Mouse (Mus musculus): Measurements from ENCODE around the gene Gsta3.
A peak's percentile ranks its signal among the peaks of the same experiment; 100 is the strongest.
"Not testable (repeated sequence)": the region's sequence is repeated elsewhere in the genome, so short reads cannot be mapped to it uniquely, and the experiment has no call there.

The Gsta3 gene

DNA sequence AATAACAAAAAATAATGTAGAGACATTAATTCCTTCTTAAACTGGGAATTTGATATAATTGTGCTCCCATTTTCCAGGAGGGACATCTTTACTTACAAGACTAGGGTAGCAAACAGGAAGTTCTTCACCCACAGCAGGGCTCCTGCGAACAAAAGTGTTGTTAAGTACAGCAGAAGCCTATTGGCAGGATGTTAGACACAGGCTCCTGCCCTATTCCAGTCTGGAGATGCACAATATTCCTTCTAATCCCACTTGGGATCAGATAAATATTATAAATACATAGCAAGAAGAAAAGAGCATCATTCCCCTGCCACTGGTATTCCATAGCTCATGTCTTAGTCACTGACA is 12.9 kb downstream of the Gsta3 start:
- no peak for DNase-seq (ENCODE audit: low read depth, low spot score)

DNA sequence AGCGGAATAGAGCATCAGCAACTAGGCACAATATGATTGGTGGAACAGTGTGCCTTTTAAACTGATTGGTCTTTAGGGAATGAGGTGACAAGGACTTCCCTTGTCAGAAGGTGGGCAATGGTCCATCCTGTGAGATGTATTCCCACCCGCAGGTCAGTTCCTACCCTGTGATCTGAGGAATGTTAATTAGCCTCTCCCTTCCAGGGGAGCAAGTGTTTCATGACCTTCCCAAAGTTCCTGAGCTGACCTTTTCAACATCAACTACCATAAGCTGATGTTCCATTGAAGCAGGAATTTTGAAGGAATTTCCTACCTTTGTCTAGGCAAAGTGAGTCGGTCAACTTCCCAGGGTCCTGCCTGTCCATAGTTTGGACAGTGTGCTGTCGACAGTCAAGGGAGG is 13.5 kb downstream of the Gsta3 start:
- DNase-seq (ENCODE audit: low read depth, low spot score), result no peak

DNA sequence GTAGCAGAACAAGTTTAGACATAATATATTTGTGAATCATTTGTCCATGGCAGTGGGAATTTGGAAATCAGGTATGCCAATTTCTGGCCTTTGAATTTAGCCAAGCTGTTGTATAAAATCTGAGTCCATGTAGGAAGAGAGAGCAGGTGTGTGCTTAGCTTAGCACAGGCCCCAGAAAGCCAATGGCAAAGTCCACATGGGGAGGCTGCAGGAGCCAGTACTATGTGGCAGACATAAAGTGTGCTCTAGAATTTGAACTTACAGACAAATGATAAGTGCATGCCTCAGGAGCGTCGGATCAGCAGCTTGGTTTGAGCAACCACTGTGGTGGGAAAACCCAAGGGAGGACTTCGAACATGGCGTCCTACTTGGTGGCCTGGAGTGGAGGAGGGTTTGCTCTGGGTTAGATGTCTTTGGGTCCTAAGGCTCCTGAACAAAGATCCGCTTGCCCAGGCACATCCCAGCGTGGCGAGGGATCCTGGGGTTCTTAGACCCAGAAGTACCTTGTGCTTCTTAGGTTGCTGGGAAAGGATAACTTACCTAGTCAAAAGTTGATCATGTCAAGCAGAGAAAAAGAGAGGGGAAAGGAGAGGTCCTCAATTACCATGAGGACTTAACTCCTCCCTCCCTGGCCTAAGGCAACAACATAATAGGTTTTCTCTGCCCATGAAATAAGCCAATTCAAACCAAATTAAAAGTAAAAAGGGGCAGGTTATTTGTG is 15.4 kb downstream of the Gsta3 start:
- DNase-seq (ENCODE audit: low read depth, low spot score), result no peak

DNA sequence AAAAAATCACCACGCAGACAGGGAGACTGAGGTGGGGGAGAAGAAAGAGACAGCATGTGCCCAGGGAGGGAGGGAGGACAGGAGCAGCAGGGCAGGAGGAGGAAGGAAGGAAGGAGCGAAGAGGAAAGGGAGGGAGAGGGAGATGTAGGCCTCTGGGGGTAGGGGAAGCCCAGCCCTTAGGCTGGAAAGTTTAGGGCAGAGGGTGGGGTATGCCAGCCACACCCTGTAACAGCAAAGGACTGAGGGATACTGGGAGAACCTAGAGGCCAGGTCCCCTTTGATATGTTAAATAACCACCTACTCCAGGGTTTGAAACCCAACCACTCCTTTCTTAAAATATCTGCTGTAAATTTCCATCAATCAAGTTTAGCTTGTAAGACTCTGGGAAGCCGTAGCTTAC is 16.0 kb downstream of the Gsta3 start:
- no peak for DNase-seq (ENCODE audit: low read depth, low spot score)

DNA sequence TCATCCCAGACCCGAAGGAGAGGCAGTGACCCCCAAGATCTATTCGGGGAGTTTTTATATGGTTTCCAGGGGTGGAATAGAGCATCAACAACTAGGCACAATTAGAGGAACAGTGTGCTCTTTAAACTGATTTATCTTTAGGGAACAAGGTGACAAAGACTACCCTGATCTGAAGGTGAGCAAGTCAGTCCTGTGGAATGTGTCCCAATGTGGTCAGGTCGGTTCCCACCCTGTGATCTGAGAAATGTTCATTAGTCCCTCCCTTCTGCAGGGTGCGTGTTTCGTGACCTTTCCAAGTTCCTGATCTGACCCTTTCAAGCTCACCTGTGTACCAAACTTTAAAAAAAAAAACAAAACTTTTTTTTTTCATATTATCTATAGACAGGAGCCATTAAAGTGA is 16.5 kb downstream of the Gsta3 start:
- DNase-seq (ENCODE audit: low read depth, low spot score), result no peak

DNA sequence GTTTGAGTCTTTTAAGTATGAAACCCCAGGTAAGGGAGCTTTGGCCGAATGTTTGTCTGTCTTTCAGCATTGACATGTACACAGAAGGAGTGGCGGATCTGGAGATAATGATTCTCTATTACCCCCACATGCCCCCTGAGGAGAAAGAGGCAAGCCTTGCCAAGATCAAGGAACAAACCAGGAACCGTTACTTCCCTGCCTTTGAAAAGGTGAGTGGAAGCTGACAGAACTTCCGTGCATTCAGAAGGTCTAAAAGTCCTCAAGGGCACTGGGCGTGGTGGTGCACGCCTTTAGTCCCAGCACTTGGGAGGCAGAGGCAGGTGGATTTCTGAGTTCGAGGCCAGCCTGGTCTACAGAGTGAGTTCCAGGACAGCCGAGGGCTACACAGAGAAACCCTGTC is 19.6 kb downstream of the Gsta3 start:
- not testable (repeated sequence) for DNase-seq (ENCODE audit: low read depth, low spot score)

DNA sequence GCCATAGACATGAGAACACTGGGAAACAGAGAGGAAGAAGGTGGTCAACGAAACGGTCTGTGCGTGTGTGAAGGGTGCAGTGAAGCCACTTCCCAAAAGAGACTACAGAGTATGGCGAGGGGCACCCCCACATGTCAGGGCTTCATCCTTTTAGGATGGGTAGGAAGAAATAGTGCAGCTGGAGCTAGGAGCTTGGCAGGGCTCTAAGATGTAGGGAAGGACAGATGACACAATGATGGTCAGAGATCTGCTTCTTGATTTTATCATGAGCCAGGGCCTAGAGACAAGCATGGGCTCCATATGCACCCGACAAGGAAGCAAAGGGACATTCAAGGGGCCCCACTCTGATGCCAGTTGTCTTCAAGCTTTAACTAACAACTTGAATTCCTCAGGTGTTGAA is 22.0 kb downstream of the Gsta3 start:
- DNase-seq (ENCODE audit: low read depth, low spot score), result no peak

DNA sequence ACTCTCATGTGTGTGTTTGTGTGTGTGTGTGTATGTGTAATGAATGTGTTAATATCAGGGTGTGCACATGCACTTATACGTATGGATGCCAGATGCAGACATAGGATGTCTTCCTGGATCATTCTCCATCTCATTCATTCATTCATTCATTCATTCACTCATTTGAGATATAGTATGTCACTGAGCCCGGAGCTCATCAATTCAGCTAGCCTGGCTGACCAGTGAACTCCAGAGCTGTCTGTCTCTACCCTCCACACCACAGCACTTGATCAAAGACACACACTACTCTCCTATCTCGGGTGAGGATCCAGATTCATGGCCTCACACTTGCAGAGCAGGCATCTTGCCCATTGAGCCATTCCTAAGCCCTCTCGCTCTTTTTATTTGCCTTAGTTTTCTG is 23.6 kb downstream of the Gsta3 start:
- no peak for DNase-seq (ENCODE audit: low read depth, low spot score)

DNA sequence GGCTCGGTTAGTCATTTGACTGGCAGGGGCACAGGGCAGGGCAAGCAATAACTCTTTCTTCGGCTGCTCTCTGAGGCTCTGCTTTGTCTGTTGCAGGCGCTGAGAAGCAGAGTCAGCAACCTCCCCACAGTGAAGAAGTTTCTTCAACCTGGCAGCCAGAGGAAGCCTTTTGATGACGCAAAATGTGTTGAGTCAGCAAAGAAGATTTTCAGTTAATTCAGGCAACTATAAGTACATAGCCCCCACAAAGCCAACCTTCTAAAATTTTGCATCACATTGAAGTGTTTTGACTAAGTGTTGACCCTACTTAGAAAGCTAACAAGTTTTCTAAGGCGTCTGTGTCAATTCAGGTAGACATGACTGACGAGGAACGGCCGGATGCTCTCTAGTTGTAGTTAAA is 24.4 kb downstream of the Gsta3 start:
- DNase-seq (ENCODE audit: low read depth, low spot score), result no peak

DNA sequence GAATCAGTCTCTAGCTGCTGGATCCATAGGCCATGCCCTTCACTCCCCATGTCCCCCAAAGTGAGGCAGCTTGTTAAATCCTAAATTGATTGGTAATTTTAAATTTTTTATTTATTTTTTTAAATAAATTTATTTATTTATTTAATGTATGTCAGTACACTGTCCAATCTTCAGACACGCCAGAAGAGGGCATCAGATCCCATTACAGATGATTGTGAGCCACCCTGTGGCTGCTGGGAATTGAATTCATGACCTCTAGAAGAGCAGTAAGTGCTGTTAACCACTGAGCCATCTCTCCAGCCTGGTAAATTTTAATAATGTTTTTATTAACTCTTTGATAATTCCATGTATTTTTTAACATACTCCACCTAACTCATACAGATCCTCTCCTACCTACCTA is 26.4 kb downstream of the Gsta3 start:
- no peak for DNase-seq (ENCODE audit: low read depth, low spot score)

DNA sequence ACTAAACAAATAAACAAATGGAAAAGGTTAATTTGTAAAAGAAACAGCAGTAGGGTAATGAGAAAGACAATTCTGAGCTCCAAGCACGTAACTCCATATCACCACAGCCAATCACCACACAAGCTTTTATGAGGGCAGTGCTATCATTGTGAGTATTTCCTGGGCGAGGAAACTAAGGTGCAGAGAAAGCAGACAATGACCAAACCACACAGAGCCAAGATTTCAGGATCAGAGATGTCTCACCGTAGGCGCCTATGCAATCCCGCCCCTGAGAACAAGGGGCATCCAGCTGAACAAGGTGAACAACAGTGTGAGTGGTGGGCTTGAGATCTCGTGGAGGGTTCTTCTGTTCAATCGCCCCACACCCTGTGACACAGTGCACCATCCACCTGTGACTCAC is 27.1 kb downstream of the Gsta3 start:
- DNase-seq (ENCODE audit: low read depth, low spot score), result not testable (repeated sequence)

DNA sequence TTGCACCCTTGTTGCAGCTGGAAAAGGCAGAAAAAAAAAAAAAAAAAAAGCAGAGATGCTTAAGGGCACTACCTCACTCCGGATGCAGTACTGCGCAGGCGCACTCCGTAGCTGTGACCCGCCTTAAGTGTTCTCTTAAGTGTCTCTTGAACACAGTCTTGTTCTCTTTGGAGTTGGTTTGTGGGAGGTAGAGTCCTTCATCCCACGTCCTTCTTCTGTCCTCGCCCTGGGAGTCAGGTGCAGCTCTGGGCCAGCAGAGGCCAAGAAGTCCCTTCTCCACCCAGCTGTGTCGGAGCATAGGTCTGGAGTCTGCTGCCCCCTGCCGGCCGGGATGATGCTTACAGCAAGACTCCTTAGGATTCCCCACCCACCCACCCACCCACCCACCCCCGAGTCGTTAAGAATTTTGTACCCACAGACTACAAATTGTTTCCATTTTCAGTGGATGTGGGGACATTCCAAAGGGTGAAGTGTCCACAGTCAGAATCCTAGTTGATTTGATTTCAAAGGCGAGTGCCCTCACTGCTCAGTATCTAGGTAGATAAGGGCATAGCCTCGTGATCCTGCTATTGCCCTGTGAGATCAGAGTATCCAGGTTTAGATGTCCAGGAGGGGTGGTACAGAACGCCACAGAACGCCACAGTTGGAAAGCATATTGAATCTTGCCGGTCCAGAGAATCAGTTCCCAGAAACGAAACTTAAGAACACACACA is 31.1 kb downstream of the Gsta3 start:
- DNase-seq (ENCODE audit: low read depth, low spot score), result peak; percentile 62

DNA sequence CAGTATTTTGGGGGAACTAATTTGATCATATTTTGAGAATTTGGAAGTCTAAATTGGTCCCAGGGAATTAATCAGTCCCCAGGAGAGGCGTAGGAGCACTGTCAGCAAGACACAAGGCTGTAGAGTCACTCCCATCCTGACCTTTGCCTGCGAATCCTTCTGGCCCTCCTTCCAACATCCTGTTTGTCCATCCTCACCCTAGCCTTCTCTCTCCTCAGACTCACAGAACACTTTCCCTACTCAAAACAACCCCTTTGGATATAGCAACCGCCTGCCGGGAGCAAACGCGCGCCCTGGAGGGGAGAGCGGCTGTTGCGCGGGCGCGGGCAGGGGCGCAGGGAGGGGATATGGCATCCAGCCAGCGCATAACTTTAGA is 31.7 kb downstream of the Gsta3 start:
- no peak for DNase-seq (ENCODE audit: low read depth, low spot score)

DNA sequence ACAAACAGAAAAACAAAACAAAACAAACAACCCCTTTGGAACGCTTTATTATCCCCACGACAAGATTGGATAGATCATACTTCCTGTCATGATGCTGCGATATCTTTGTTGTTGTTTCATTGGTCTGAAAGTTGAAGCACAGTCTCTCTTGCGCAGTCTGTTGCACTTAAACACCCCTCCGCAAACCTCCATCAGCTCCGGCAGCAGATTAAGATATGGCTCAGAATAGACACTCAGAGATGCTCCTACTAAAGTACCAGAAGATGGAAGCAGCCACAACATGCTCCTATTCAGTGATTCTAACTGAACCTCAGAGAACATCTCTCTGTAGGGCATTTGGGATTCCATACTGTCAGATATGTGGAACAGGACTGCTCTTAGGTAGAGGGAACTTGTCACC is 32.7 kb downstream of the Gsta3 start:
- DNase-seq (ENCODE audit: low read depth, low spot score), result no peak

DNA sequence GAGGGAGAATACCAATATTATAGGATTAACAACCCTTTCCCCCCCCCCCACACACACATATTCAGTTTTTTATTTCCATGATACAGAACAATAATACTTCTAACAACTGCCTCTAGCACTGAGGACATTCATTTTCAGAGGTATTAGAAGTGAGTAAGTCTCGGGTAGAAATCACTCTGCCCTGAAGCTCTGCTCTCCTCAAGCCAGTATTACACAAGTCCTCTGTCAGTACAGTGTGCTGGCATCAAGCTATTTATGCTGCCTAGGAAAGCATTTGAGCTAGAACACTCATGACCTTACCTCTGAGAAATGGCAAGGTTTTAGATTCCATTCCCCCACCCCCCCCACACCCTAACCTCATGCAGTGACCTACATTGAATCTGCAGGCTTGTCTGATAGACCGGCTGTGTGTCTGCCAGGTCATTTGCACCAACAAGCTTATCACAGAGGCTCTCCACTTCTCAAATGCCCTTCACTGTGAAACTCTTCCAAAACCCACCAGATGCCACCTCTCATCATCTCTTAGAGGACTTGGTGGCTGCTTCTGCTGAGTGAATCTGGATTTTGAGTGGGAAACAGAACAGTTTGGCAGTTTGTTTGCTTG is 34.1 kb downstream of the Gsta3 start:
- no peak for DNase-seq (ENCODE audit: low read depth, low spot score)

DNA sequence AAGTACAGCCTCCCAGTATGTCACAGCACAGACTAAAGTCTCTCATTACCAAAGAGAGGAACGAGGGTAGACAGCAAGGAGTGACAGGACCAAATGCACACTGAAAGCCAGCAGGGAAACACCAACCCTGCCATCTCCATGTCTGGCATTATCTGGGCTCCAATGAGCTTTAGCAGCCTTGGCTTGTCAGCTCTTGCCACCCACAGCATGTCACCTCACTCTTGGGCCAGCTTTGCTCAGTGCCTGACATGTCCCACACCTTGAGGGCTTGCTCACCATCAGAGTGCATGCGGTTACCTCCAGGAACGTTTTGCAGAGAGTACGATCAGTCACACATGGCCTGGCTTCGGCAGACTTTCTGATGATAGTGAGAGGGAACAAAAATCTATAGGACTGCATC is 35.0 kb downstream of the Gsta3 start:
- DNase-seq (ENCODE audit: low read depth, low spot score), result not testable (repeated sequence)

DNA sequence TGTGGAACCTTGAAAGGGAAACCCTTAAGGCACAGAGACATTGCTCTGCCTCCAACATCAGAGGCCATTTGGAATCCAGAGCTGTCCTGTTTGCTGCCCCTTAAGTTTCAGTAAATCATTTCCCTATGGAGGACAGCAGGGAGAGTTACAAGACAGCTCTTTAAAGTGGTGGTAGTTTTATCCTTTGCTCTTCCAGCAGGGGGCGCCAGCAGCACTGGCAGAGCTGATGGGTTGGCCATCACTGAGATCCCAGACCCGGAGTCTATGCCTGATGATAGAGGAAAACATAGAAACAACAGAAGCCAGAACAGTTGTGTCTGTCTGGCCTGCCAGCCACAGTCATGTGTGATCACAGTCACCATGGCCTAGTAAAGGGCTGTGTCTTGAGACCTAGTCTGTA is 35.8 kb downstream of the Gsta3 start:
- DNase-seq (ENCODE audit: low read depth, low spot score), result not testable (repeated sequence)

DNA sequence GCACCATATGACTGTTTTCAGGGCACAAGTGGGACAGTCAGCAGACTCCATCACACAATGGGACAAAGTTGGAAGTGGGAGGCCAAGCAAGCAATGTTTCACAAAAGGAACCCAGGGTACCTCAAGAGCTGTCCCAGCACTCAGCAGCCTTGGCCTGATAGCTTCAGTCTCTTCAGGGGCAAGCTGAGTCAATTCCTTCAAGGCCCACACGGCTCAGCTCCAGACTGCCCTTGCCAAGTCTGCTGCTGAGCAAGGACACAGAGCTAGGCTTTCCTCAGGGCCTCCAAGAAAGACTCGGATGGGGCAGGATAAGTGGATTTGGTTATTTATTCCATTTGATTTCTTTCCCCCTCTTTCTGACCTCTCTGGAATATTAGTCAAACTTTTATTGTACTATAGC is 39.9 kb downstream of the Gsta3 start:
- DNase-seq (ENCODE audit: low read depth, low spot score), result no peak

DNA sequence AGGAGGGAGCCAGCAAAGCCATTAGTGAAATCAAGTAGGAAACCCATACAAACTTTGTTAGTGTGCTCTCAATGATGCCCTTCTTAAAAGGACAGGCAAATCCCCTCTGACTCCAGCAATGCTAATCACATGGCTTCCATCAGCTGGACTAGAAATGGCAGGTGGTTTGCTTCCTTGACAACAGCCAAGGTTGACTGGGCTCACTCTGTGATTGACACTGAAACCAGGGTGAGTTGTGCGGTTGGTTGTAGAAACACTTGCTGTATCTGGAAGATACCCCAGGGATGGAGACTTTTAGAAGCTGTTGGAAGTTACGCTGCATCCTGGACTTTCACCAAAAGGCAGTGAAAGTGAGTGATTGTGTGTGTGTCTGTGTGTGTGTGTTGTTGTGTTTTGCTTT is 44.3 kb downstream of the Gsta3 start:
- DNase-seq (ENCODE audit: low read depth, low spot score), result not testable (repeated sequence)

DNA sequence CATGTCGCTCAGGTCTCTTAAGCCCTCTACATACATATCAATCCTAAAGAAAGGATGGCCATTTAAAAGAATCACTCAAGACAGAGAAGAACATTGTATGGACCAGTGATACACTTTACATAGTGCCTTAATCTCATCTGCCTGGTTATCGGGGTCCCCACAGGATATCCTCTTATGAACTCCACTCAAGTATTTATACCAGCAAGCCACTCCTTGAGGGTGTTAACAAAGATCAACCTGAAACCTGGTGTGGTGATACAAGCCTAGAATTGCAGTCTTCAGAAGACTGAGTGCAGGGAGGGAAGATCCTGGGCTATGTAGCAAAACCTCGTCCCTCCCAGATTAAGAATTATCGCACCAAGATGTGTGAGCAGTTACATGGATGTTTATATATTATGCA is 51.0 kb downstream of the Gsta3 start:
- no peak for DNase-seq (ENCODE audit: low read depth, low spot score)

DNA sequence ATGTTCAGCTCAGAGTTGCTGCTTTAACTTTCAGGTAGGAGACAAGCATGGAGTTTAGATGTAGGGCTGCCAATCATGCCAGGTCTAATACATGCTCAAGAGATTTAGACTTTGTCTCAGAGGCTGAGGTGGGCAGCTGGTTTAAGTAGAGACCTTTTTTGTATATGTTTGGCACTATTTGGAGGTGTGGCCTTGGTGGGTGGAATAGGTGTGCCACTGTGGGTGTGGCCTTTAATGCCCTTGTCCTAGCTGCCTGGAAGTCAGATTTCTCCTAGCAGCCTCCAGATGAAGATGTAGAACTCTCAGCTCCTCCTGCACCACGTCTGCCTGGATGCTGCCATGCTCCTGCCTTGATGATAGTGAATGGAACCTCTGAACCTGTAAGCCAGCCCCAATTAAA is 52.2 kb downstream of the Gsta3 start:
- DNase-seq (ENCODE audit: low read depth, low spot score), result no peak

DNA sequence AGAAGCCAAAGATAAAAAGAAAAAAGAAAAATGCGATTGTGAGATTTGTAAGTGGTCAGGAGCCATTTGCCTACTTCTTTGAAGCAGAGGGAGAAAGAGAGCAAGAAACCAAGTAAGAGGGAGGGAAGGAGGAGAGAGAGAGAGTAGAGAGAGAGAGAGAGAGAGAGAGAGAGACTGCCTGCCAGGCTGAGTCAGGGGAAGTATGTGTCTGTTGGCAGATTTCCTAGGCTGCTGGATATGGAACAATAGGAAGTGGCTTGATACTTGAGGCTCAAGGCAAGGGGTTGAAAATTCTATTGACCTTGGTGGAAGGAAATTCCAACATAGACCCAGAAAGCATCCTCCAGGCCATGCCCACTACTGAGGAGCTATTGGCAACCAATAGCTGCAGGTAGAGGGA is 55.8 kb downstream of the Gsta3 start:
- DNase-seq (ENCODE audit: low read depth, low spot score), result no peak

DNA sequence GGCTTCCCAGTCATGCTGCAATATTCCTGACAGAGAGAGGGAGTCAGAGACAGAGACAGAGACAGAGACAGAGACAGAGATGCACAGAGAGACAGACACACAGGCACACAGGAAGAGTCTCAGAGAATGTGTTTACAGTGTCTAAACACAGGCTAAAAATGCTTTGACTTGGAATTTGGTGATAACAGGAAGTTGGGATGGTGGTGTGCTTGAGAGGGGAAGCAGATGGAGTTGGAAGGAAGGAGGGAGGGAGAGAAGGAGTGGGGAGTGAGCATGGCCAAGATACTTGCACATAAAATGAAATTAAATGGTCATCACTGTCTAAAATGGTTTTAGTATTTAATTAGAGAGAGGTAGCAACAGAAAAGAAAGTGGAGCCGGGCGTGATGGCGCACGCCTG is 57.7 kb downstream of the Gsta3 start:
- DNase-seq (ENCODE audit: low read depth, low spot score), result no peak

Measured in forelimb bud, embryonic 11.5 days (tissue).